Mouse (Mus musculus) layer of hippocampus, postnatal 25 days (tissue): ENCODE results near the gene Fpgs. TPM values are rescaled to one million over a fixed set of nuclear protein-coding genes. Genes with fewer than 3 reads are reported as not detected.

Experiments used
- DNase-seq, 2 experiments: peaks; one replicate each; pipeline ENCODE4 v3.0.0; 2022; ENCODE audit warnings: mixed read lengths in 2 of 2, low spot score in 1 of 2; ENCODE audit errors: extremely low spot score in 1 of 2
- total RNA-seq, 2 experiments: library from RNA; stranded (reverse); gene quantifications; 2 replicates each; pipeline ENCODE4 v1.2.3; 2021

The Fpgs gene
- total RNA-seq, 2 experiments from 2014 or later = 8.4 to 10.7 TPM

GRCm38 (mm10) chr2:32724832-32725790 is 21.2 kb upstream of the Fpgs start:
- no peak for DNase-seq

- DNase-seq = no peak
Measured at GRCm38 (mm10) chr2:32724149-32724548, 20.2 kb upstream of the Fpgs start.

GRCm38 (mm10) chr2:32722581-32722980 is 18.6 kb upstream of the Fpgs start:
- DNase-seq = no peak

- no peak for DNase-seq
Measured at GRCm38 (mm10) chr2:32722046-32722445, 18.1 kb upstream of the Fpgs start.

GRCm38 (mm10) chr2:32720681-32721229 is 16.8 kb upstream of the Fpgs start, which contains the start of gene Sh2d3c:
Gene Sh2d3c (plus strand): TSS chr2:32721055.
- DNase-seq = no peak

GRCm38 (mm10) chr2:32720053-32720452 is 16.1 kb upstream of the Fpgs start:
- DNase-seq = no peak

- DNase-seq = peak in 1 of 2 experiments; percentile 24
Measured at GRCm38 (mm10) chr2:32718761-32719160, 14.8 kb upstream of the Fpgs start.

GRCm38 (mm10) chr2:32714987-32715425 is 11.1 kb upstream of the Fpgs start:
- DNase-seq = no peak

- no peak for DNase-seq
Measured at GRCm38 (mm10) chr2:32714117-32714986, 10.4 kb upstream of the Fpgs start.

- DNase-seq = peak; percentile 85 to 98
Measured at GRCm38 (mm10) chr2:32712934-32713817, 9.2 kb upstream of the Fpgs start, which contains the start of gene Cdk9. Gene Cdk9 (minus strand): TSS chr2:32713076.

- DNase-seq = peak in 1 of 2 experiments; percentile 82
Measured at GRCm38 (mm10) chr2:32712586-32712933, 8.6 kb upstream of the Fpgs start.

- peak; percentile 35 to 36 for DNase-seq
Measured at GRCm38 (mm10) chr2:32712108-32712551, 8.2 kb upstream of the Fpgs start.

- DNase-seq = no peak
Measured at GRCm38 (mm10) chr2:32711301-32712056, 7.5 kb upstream of the Fpgs start.

- no peak for DNase-seq
Measured at GRCm38 (mm10) chr2:32710425-32710824, 6.5 kb upstream of the Fpgs start.

- no peak for DNase-seq
Measured at GRCm38 (mm10) chr2:32709521-32710137, 5.7 kb upstream of the Fpgs start.

- DNase-seq = peak; percentile 36 to 69
Measured at GRCm38 (mm10) chr2:32708643-32709042, 4.7 kb upstream of the Fpgs start.

GRCm38 (mm10) chr2:32706971-32707370 is 3.0 kb upstream of the Fpgs start:
- DNase-seq = no peak

GRCm38 (mm10) chr2:32705018-32705417 is 1.1 kb upstream of the Fpgs start:
- DNase-seq = no peak
